Mouse (Mus musculus): ENCODE results near the gene 6430571L13Rik. TPM values are rescaled to one million over a fixed set of nuclear protein-coding genes. Genes with fewer than 3 reads are reported as not detected.

The 6430571L13Rik gene
- total and polyA plus RNA-seq, 3 experiments, result 0.09 to 0.72 (median 0.11) TPM

DNA sequence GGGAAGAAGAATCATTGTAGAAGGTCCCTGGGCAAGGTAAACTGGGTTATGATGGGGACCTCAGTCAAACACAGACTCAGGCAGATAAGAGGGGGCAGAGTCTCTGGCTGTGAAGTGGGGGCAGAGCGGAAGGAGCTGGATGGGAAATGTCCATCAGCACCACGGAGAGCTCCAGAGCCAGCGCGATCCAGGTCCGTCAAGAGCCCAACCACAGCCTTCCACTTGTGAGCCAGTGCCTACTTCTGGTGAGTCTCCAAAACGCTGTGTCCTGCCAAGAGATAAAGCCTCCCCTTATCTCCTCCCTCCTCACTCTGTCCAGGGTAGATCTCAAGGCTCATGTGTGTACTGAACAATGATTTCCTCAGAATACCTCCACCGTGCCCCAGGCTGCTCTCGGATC is 41.3 kb downstream of the 6430571L13Rik start:
- no peak overlapping the region for H3K4me2 ChIP-seq (ENCODE audit: insufficient read depth, low read depth, poor library complexity, severe bottlenecking)
- H3K27ac ChIP-seq (ENCODE audit: insufficient read depth, low read depth), result no peak overlapping the region
- no peak for DNase-seq (ENCODE audit: extremely low read depth)
- dilution Hi-C loops (cut with MboI; ENCODE audit: extremely low pct_ligation_motif_present, extremely low pct_unique_long_range_greater_than_20kb, low sequenced_read_pairs), result no loop called here
- H3K79me2 ChIP-seq (replicated peaks; ENCODE audit: control insufficient read depth, extremely low read depth, insufficient read depth, poor library complexity, severe bottlenecking), result no peaks in the 10 kb centered on the region
- H3K4me3 ChIP-seq (replicated peaks in 1 of 3; ENCODE audit: low read depth in 2 of 3, low read length in 2 of 3, poor library complexity in 1 of 3), result no peak overlapping the region
- H3K9ac ChIP-seq (ENCODE audit: insufficient read depth, low read depth), result no peak overlapping the region
- in situ Hi-C loops (cut with MboI; ENCODE audit: low pct_ligation_motif_present, low pct_unique_long_range_greater_than_20kb, low sequenced_read_pairs), result no loop called here
- H3K27me3 ChIP-seq (replicated peaks), result peaks cover 94% of the 10 kb centered on the region
- H3K9me3 ChIP-seq (replicated peaks; ENCODE audit: low read length), result no peaks in the 10 kb centered on the region
- TF ChIP-seq USF1 (IDR thresholded peaks at IDR 0.05; ENCODE audit: low read depth, low read length) (no peak), NRF1 (IDR thresholded peaks at IDR 0.05; ENCODE audit: low read depth, low read length) (no peak), POLR2A (IDR thresholded peaks at IDR 0.05; ENCODE audit: low read depth, low read length) (no peak), SIN3A (IDR thresholded peaks at IDR 0.05; ENCODE audit: low read length) (no peak), UBTF (IDR thresholded peaks at IDR 0.05; ENCODE audit: low read depth, low read length) (no peak), JUN (IDR thresholded peaks at IDR 0.05; ENCODE audit: insufficient read depth, low read depth, low read length) (no peak), GABPA (IDR thresholded peaks at IDR 0.05; ENCODE audit: insufficient replicate concordance, low read depth, low read length) (no peak), KAT2A (IDR thresholded peaks at IDR 0.05; ENCODE audit: insufficient replicate concordance, low read length) (no peak), MXI1 (IDR thresholded peaks at IDR 0.05; ENCODE audit: low read depth, low read length) (no peak), TCF12 (IDR thresholded peaks at IDR 0.05; ENCODE audit: low read depth, low read length) (no peak), ETS1 (conservative IDR thresholded peaks at IDR 0.05; ENCODE audit: low read depth, low read length) (no peak), ZKSCAN1 (IDR thresholded peaks at IDR 0.05; ENCODE audit: borderline replicate concordance, low read depth, low read length) (no peak), CHD1 (IDR thresholded peaks at IDR 0.05; ENCODE audit: low read depth, low read length) (no peak), USF2 (conservative IDR thresholded peaks at IDR 0.05; ENCODE audit: low read depth, low read length) (no peak), JUND (conservative IDR thresholded peaks at IDR 0.05; ENCODE audit: low read depth, low read length) (no peak), MAFK (IDR thresholded peaks at IDR 0.05; ENCODE audit: insufficient replicate concordance, low read length) (no peak), NELFE (IDR thresholded peaks at IDR 0.05; ENCODE audit: low read depth, low read length) (no peak), IRF4 (IDR thresholded peaks at IDR 0.05; ENCODE audit: low read depth, low read length) (no peak), RCOR1 (conservative IDR thresholded peaks at IDR 0.05; ENCODE audit: low read depth, low read length) (no peak), CHD2 (IDR thresholded peaks at IDR 0.05; ENCODE audit: low read length) (no peak)
- H3K4me1 ChIP-seq (ENCODE audit: control insufficient read depth in 1 of 2, insufficient read depth in 2 of 2), result no peaks in the 10 kb centered on the region
- H3K36me3 ChIP-seq (replicated peaks in 1 of 2; ENCODE audit: control insufficient read depth in 1 of 2, insufficient read depth in 1 of 2, low read length in 1 of 2), result no peaks in the 10 kb centered on the region

- no peak overlapping the region for H3K4me2 ChIP-seq (ENCODE audit: insufficient read depth, low read depth, poor library complexity, severe bottlenecking)
- H3K4me3 ChIP-seq (replicated peaks in 1 of 3; ENCODE audit: low read depth in 2 of 3, low read length in 2 of 3, poor library complexity in 1 of 3), result no peak overlapping the region
- no peak overlapping the region for H3K9ac ChIP-seq (ENCODE audit: insufficient read depth, low read depth)
- no peak overlapping the region for H3K27ac ChIP-seq (ENCODE audit: insufficient read depth, low read depth)
- DNase-seq (ENCODE audit: extremely low read depth), result no peak
- in situ Hi-C loops (cut with MboI; ENCODE audit: low pct_ligation_motif_present, low pct_unique_long_range_greater_than_20kb, low sequenced_read_pairs), result no loop called here
- no peaks in the 10 kb centered on the region for H3K9me3 ChIP-seq (replicated peaks; ENCODE audit: low read length)
- no peaks in the 10 kb centered on the region for H3K4me1 ChIP-seq (ENCODE audit: control insufficient read depth in 1 of 2, insufficient read depth in 2 of 2)
- dilution Hi-C loops (cut with MboI; ENCODE audit: extremely low pct_ligation_motif_present, extremely low pct_unique_long_range_greater_than_20kb, low sequenced_read_pairs), result no loop called here
- H3K27me3 ChIP-seq (replicated peaks), result peaks cover 95% of the 10 kb centered on the region
- no peaks in the 10 kb centered on the region for H3K79me2 ChIP-seq (replicated peaks; ENCODE audit: control insufficient read depth, extremely low read depth, insufficient read depth, poor library complexity, severe bottlenecking)
- TF ChIP-seq MYC (IDR thresholded peaks at IDR 0.05; ENCODE audit: low read depth, low read length) (no peak), TBP (conservative IDR thresholded peaks at IDR 0.05; ENCODE audit: low read depth, low read length) (no peak), IRF4 (IDR thresholded peaks at IDR 0.05; ENCODE audit: low read depth, low read length) (no peak), SMC3 (IDR thresholded peaks at IDR 0.05; ENCODE audit: low read depth, low read length) (no peak), HCFC1 (IDR thresholded peaks at IDR 0.05; ENCODE audit: low read depth, low read length) (no peak), CTCF (conservative IDR thresholded peaks at IDR 0.05 in 1 of 2, IDR thresholded peaks at IDR 0.05 in 1 of 2; ENCODE audit: low read depth in 2 of 2, low read length in 2 of 2) (no peak)
- H3K36me3 ChIP-seq (replicated peaks in 1 of 2; ENCODE audit: control insufficient read depth in 1 of 2, insufficient read depth in 1 of 2, low read length in 1 of 2), result no peaks in the 10 kb centered on the region
Observed at GRCm38 (mm10) chr9:107384396-107384795, 44.0 kb downstream of the 6430571L13Rik start.

Data from CH12.LX (cell line).